Mouse (Mus musculus) CD4-positive, CD25-positive, alpha-beta regulatory T cell, adult 4 months (primary cell): ENCODE measurements around the gene Cnot10. TPM values are rescaled to one million over a fixed set of nuclear protein-coding genes. Genes with fewer than 3 reads are reported as not detected.

Source experiments
- ATAC-seq: one replicate; pipeline ENCODE4 v1.8.0; 2017
- polyA plus RNA-seq, 2 experiments: library from polyadenylated mRNA; unstranded; fragments of 100-300 nt; shearing (Covaris generic); gene quantifications; one replicate each; pipeline ENCODE4 v1.2.1; 2017

Cnot10 gene
- polyA plus RNA-seq, 2 experiments from 2014 or later = 23.9 to 24.1 TPM

DNA sequence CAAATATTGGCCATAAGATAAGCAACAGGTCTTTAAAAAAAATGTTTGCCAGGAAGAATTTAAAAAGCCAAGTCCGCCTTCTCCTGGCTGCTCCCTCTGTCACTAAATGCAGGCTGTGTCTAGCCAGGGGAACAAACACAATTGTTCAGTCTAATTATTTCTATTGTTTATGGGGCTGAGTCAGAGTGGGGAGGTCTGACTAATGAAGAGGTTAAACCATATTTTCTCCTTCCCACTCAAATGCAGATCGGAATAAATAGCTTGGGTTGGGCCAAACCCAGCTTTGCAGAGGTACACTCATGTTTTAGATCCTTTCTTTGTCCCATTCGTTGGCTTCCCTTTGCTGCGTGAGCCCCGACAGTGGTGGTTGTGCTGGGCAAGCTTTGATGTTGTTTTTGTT lies 9.4 kb upstream of the Cnot10 start:
- ATAC-seq = no peak

DNA sequence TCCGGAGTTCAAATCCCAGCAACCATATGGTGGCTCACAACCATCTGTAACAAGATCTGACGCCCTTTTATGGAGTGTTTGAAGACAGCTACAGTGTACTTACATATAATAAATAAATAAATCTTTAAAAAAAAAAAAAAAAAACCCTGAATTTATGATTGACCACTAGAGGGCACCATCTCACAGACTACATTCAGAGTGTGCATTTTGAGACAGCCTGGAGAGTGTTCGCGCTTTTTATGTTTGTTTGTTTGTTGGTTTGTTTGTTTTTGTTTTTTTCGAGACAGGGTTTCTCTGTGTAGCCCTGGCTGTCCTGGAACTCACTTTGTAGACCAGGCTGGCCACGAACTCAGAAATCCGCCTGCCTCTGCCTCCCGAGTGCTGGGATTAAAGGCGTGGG lies 8.5 kb upstream of the Cnot10 start:
- ATAC-seq = peak; percentile 47

DNA sequence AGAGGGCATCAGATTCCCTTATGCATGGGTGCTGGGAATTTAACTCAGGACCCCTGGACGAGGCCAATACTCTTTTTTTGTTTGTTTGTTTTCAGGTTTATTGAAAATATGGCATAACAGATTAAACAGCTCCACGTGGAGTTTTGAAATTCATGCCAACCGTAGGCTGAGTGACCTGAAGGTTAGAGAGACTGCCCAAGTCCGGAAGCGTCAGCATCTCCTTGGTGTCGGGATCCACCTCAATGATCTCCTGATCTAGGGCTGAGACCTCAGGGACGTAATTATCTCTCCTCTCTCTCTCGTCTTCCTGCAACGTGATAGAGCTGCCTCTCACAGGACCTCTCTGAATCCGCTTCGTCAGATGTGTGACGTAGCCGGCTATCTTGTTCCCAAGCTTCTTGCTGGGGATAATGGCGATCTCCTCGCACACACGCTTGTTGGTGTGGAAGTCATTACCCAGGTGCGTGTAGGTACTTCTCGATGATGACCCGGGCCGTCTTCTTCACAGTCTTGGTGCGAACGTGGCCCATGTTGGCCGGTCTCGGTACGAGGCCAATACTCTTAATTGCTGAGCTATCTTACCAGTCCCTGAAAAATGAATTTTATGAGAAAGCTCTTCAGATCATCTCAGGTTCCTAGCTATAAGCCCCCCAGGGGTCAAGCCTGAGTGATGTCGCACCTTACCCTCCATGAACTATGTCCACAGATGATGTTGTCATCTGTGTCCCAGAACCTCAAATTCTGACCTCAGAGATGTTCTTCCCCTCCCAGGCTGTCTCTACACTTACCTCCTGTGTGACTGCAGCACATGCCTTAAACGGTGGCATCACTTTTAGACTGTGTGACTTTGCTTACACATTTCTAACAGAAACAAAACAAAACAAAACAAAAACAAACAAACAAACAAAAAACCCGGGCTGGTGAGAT lies 7.8 kb upstream of the Cnot10 start:
- ATAC-seq = no peak

DNA sequence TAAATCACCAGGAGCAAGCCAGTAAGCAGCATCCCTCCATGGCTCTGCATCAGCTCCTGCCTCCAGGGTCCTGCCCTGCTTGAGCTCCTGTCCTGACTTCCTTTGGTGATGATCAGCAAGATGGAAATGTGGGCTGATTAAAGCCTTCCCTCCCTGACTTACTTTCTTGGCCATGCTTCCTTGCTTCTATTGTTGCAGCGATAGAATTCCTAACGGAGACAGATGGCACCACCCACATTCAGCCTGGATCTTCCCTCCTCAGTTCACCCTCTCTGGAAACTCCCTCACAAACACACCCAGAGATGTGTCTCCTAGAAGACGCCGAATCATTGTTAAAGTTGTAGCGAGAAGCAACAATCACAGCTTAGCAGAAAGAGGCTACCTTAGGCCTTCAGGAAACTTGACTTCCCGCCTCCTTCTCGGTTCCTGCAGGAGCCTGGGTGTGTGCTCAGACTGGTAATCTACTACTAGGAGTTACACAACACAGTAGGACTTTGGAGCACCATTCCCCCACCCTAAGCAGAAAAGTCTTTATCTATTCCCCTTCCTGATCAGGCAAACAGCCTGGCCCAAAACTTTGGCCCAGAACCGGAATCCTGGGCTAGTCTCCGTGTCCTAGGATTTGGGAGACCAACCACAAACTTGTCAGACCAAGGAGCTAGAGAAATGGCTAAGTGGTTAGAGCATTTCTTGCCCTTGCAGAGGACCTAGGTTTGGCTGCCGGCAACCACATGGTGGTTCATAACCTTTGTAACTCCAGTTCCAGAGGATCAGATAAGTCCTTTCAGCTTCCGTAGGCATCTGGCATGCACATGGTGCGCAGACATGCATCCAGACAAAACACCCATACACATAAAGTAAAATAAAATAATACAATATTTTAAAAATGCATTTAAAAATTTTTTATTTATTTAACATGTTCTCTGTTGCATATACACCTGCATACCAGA lies 6.8 kb upstream of the Cnot10 start:
- no peak for ATAC-seq

DNA sequence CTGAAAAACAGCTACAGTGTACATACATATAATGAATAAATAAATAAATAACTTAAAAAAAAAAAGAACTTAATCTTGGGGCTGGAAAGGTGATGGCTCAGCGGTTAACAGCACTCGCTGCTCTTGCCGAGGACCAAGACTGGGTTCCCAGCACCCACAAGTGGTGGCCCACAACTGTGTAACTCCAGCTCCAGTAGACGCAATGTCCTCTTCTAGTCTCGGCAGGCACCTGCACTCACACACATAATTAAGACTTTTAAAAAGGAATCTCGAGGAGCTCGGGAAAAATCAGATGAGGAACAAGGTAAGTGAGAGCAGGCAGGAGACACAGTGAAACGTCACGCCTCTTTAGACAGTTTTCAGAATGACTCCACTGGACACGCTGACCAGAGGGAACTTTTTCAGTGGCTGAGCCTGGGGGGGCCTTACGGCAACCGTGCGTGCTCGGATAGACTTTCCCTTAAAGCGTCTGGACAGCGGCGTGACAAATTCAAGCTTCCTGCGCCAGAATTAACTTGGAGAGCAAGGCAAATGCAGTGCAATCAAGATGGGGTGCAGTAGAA lies 717 bp downstream of the Cnot10 start:
- no peak for ATAC-seq

DNA sequence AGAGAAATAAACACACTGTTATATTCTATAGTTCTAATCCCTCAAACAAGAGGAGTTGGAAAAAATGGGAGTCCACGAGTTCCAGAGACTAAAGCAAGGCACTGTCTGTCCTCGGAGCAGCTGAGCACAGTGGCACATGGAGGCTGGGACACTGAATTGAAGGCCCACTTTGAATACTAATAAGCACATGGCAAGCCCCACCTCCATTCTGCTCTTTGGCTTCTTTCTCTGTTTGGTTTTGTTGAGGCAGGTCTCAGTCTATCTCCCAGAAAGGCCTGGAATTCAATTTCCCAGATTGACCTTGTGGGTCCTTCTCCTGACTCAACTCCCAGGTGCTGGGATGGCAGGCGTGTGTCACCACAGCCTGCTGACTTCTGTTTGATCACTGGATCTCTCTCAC lies 3.2 kb downstream of the Cnot10 start:
- no peak for ATAC-seq

DNA sequence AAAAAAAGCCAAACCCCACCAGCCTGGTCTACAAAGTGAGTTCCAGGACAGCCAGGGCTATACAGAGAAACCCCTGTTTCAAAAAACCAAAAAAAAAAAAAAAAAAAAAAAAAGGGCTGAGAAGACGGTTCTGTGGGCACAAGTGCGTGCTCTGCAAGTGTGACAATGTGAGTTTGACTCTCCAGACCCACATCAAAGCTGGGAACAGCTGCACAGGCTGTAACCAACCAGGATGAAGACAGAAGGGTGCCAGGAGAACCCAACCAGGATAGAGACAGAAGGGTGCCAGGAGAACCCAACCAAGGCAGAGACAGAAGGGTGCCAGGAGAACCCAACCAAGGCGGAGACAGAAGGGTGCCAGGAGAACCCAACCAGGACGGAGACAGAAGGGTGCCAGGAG lies 3.8 kb downstream of the Cnot10 start:
- ATAC-seq = no peak

DNA sequence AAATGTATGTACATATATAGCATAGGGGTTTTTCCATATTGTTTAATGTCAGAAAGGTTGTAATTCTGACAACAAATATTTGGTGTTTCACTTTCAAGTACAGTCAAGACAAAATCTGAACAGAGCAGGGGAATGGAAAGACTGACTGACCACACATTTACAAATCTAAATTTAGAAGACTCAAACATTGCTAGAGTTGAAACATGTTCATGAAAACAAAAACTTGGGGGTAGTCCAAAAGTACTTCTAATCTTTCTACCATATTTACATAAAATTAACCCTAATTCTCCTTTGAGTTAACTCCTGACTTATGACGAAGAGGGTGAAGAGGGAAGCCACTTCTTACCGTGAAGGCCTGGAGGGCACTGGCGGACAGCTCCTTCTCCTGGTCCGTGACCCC lies 7.7 kb downstream of the Cnot10 start:
- ATAC-seq = peak; percentile 80

DNA sequence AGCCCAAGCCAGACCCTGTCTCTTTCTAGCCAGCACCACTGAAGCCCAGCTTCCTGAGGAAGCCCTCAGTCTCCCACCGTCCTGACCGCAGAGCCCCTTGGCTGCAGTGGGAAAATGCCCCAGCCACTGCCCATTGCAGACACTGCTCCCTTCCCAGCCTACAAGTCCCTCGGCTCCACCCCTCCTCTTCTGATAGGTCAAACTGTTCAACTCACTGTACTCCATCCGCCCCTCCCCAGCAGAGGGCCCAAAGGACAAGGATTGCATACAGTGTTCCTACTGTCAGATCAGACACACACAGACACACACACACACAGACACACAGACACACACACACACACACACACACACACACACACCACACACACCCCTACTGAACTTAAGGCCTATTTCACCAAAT lies 13.3 kb downstream of the Cnot10 start:
- ATAC-seq = no peak

DNA sequence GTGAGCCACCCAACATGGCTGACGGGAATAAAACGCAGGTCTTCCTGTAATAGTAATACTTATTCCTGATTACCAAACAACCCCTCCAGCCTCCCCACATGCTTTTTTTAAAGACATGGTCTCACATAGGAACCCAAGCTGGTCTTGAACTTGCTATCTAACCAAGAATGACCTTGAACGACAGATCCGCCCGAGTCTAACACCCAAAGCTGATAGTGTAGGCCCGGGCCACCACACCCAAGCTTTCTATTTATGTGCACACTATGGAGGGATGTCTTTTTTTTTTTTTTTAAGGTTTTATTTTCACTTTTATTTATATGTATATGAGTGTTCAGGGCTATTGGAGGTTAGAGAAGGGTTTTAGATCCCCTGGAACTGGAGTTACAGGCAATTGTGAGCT lies 15.8 kb downstream of the Cnot10 start:
- ATAC-seq = no peak

DNA sequence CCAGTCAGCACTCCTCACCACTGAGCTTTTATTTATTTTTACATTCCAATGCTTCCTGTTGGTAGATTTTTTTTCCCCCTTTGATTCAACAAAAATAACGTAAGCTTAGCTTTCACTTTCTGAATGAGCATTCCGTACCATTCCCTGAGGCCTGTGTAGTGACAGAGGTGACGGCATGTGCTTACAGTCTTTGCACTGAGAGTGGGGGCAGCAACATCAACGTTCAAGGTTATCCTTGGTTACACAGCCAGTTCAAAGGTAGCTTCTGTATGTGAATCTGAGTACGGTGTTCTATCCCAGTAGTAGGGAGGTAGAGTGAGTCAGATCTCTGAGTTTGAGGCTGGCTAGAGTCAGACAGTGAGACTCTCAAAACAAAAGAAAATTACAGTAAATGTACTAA lies 18.8 kb downstream of the Cnot10 start:
- no peak for ATAC-seq

DNA sequence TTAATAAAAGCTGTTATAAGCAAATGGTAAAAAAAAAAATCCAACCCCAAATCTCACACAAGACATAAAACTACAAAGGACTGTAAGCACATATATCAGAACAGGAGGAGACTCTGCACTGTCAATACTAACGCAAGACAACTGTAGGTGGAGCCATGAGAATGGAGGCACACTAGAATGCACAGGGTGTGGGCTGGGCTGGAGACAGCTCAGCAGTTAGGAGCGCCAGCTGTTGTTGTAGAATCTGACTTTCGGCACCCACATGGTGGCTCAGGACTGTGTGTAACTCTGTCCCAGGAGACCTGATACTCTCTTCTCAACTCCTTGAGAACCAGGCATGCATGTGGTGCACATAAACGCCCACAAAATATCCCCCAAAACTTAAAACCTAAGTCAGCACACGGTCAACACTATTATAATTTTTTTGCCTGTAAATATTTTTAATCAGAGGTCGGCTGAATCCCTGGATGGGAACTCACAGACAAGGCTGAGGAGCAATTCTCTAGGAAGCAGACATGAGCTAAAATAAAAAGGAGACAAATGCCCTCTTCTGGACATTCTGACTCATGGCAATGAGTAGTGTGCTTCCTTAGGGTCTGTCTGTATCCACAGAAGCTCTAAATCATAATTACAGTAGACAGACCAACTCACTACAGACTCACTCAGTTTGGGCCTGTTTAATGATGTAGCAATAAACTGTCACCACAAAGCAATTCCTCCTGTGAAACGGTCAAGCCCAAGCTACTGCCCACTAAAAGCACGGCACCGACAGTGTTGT lies 25.6 kb downstream of the Cnot10 start:
- ATAC-seq = no peak

DNA sequence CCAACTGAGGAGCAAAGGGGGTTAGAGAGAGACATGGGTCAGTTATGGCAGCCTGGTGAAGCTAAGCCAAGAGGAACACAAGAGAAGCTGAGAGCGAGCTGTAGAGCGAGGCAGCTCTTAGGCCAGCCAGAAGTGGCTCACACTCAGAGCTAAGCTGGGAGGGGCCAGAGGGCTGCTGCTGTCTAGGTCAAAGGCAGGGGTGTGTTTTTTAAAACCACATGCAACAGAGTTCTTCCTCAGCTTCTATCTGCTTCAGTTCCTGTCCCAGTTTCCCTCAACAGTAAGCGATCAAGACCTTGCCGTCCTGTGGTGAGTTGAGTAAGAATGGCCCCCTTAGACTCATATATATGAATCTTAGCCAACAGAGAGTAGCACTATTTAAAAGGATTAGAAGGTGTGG lies 27.0 kb downstream of the Cnot10 start:
- ATAC-seq = no peak

DNA sequence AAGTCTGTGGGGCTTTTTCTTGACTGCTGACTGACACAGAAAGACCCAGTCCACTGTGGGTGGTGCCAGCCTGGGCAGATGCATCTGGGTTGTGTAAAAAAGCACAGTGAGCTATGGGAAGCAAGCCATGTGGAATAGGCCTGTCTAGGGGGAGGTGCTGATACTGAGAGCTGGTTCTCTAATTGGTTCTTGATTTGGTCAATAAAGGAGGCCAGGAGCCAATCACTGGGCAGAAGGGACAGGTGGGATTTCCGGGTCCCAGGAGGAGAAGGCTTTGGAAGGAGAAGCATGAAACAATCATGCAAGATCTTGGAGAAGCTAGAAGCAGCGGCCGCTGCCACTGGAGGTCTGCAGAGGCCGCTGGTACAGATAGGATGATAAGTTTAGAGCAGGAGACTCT lies 27.4 kb downstream of the Cnot10 start:
- no peak for ATAC-seq

DNA sequence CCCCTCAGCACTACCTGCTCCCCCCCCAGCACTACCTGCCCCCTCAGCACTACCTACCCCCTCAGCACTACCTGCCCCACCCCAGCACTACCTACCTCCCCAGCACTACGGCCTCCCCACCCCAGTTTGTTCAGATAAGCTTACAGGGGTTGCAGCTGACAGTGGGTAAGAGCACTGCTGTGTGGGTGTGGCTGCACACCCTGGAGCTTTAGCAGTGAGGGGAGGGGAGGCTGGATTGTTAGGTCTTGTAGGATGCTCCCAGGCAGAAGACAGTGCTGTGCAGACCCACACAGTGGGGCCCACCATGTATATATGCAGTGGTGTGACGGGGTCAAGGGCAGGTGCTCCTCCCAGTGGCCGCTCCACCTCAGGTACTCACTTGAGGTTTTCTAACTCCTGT lies 29.7 kb downstream of the Cnot10 start:
- no peak for ATAC-seq

DNA sequence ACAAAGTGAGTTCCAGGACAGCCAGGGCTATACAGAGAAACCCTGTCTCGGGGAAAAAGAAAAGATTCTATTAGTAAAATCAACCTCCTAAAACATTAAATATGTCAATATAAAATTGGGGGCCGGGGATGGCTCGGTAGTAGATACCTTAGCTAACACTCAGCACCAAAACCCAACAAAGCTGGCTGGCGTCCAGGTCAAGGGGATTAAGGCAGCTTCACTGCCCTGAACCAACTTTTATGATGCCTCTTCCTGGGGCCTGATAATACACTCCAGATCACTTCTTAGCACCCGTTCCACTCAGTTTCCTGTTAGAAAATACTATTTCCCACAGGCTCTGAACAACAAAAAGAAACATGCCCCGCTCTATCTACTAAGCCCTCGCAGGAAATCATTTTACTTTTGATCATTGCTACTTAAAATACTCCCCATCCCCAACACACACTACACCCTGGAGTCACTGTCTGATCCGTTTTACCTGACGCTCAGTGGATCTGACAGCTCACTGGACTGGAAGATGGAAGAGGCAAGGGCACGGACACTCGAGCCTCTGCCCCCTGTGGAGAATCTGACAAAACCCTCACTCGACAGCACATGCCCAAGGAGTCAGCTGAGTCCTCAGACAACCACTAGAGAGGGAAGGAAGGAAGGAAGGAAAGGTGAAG lies 36.0 kb downstream of the Cnot10 start:
- ATAC-seq = no peak

DNA sequence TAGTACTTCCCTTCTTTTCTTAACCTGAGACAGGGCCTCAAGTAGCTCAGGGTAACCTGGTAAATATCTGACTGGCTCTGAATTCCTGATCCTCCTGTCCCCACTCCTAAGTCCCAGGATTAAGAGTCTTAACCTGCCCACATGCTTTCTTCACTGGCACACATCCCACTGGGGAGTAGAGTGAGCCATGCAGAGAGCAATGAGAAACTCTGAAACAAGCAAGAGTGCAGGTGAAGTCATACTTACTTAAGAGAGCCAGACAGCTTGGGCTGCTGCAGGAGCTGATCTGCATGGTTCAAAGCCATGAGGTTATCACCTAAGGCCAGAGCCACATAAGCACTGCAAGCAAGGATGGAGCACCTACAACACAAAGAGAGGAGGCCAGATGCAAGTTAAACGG lies 38.9 kb downstream of the Cnot10 start:
- ATAC-seq = no peak

DNA sequence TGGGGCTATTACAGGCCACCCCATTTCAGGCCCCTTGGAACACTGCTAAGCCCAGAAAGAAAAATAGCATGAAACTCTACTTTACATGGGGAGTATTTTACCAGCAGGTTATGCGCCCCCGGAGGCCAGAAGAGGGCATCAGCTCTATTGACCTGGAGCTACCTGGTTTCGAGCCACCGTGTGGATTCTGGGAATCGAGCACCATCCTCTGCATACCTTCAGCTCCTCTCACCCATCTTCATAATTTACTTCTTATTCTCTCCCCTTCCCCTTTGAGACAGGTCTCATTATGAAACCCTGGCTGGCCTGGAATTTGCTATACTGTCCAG lies 55.0 kb downstream of the Cnot10 start:
- no peak for ATAC-seq

DNA sequence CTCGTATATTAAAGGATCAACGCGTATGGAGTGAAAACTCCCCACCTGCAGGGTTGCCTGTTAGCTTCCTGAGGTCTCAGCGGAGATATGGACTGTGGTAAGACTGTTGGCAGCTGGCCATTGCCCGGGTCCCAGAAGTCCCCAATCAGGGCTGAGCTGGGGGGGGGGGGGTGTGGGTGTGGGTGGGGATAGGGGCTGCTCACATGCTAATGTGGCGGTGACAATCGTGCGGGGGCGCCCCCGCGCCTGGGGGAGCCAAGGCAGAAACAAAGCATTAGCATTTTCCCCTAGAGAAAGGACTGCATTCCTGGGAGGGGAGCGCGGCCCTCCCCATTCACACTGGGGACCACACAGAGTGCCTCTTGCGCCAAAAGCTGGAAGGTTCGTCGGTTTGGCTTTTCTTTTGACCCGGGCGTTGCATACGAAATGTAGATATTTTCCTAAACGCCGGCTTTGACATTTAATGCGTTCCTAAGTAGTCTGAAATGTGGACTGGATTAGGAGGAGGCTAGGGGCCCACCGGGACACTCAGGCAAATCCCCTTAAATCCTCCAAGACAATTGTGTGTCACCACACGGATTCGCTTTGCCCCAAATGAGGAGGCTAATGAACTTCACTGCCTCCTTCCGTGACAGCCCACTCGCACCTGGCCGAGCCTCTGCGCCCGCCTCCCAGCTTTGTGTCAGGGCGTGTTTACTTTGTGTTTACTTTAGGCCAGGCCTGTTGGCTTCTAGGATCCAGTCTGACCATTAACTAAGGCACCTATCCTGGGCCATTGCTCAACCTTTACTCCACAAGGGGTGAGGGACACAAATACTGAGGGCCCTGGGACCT lies 55.6 kb downstream of the Cnot10 start:
- no peak for ATAC-seq

DNA sequence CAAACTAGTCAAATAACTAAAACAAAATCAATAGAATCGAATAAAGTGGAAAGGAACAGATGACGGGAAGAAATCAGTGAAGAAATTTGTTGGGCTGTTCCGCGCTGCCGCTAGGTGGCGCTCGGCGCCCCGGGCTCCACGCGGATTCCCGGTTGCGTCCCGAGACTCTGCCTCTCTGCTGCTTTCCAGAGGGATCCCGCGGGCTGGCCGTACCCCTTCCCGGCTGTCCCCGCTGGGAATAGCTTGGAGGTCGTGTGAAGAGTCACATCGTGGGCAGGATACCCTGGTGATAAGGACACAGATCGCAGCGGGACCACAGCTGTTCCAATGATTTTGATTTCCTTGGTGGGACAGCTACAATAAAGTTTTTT lies 56.2 kb downstream of the Cnot10 start:
- no peak for ATAC-seq

DNA sequence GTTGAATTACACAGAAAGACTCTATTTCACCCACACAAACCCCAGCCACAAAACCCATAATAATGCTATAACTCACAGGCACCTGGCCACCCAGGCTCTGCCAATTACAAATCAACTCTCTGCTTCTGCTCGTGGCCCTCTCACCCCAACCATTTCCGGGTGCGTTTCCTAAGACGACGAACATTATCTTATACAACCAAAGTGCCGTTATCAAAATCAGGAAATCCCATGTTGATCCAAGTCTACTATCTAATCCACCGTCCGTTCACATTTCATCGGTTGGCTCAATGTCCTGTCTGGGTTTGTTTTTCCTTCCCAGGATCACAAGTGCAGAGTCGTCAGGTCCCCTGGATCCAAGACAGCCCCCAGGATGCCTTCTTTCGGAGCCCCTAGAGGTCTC lies 61.3 kb downstream of the Cnot10 start:
- no peak for ATAC-seq
